Mouse (Mus musculus) forebrain, embryonic 13.5 days (tissue): Measurements from ENCODE around the gene Tssk6. TPM values are rescaled to one million over a fixed set of nuclear protein-coding genes. Genes with fewer than 3 reads are reported as not detected.

Source experiments
- ATAC-seq: fragments of 200-750 bp; cut with Nextera tagmentation; 2 replicates; pipeline ENCODE4 v1.8.0; 2017
- H3K27ac ChIP-seq: fragments of 300-500 bp; sonication (generic); 2 replicates; pipeline ENCODE4 v1.5.1; 2015; ENCODE audit warnings: inconsistent platforms, mild to moderate bottlenecking, moderate library complexity
- H3K27me3 ChIP-seq: fragments of 300-500 bp; sonication (generic); 2 replicates; pipeline ENCODE4 v1.6.1; 2015; ENCODE audit warnings: mild to moderate bottlenecking, inconsistent platforms
- H3K36me3 ChIP-seq: fragments of 300-500 bp; sonication (generic); 2 replicates; pipeline ENCODE4 v1.6.1; 2015; ENCODE audit warnings: mild to moderate bottlenecking, inconsistent platforms; ENCODE audit not compliant: poor library complexity, severe bottlenecking
- H3K4me1 ChIP-seq: fragments of 300-500 bp; sonication (generic); 2 replicates; pipeline ENCODE4 v1.6.1; 2015; ENCODE audit warnings: inconsistent platforms
- H3K4me2 ChIP-seq: fragments of 300-500 bp; sonication (generic); 2 replicates; pipeline ENCODE4 v1.6.1; 2015; ENCODE audit warnings: inconsistent platforms, mild to moderate bottlenecking, moderate library complexity
- H3K4me3 ChIP-seq: fragments of 300-500 bp; sonication (generic); 2 replicates; pipeline ENCODE4 v1.5.1; 2015; ENCODE audit warnings: mild to moderate bottlenecking, inconsistent platforms
- H3K9ac ChIP-seq: fragments of 300-500 bp; sonication (generic); 2 replicates; pipeline ENCODE4 v1.6.1; 2015; ENCODE audit warnings: mild to moderate bottlenecking, inconsistent platforms
- H3K9me3 ChIP-seq: fragments of 300-500 bp; sonication (generic); replicated peaks from 2 replicates; pipeline ENCODE4 v1.6.1; 2016; ENCODE audit warnings: inconsistent platforms
- WGBS: fragments of 180-500 bp; shearing (Covaris S2); methylation state at CpG from one replicate; pipeline ENCODE4 v1.1.7; 2015; 5-methylcytosine and 5-hydroxymethylcytosine counted together
- polyA plus RNA-seq: library from polyadenylated mRNA; unstranded; fragments of >200 nt; fragmentation: Nextera tagmentation; extraction: Ambion mirVana; gene quantifications from 2 replicates; pipeline ENCODE4 v1.2.1, GENCODE M21; 2015

Gene Tssk6
- 2.5 and 3.4 TPM in 2 replicates for polyA plus RNA-seq

- Histone ChIP-seq H3K36me3 (peaks cover 12% of the 10 kb centered on the region), H3K27ac (peak within 1 kb of the TSS; percentile 90), H3K9me3 (no peaks in the 10 kb centered on the region), H3K9ac (peak within 1 kb of the TSS; percentile 77), H3K27me3 (no peaks in the 10 kb centered on the region), H3K4me2 (peak within 1 kb of the TSS; percentile 96), H3K4me1 (peaks cover 50% of the 10 kb centered on the region), H3K4me3 (peak within 1 kb of the TSS; percentile 61)
- ATAC-seq: peak; percentile 2
- 8% methylated on average over 89 of the region's 89 CpGs for WGBS
Measured at GRCm38 (mm10) chr8:69902163-69903062, at the start of gene Tssk6, which contains the start of the genes Ndufa13 and Yjefn3. Gene Tssk6 (plus strand): TSS chr8:69902184. Gene Ndufa13 (minus strand): TSS chr8:69902558. Gene Yjefn3 (minus strand): TSS chr8:69902712.

DNA sequence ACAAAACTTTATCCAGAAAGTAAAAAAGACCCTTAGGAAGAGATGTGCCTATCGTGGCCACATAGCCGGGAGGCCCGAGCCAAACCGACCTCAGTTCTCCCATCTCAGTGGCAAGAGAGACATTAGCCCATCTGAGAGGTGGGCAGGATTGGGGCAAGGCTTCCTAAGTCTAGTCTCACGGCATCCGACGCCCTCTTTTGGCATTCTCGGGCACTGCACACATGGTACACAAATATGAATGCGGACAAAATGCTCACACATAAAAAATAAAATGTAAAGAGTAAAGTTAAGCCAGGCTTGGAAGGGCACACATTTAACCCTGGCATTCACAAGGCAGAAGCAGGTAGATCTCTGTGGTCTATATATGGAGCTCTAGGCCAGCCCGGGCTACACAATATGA is 48.1 kb upstream of the Tssk6 start:
- Histone ChIP-seq H3K9ac (no peak overlapping the region), H3K4me3 (no peak overlapping the region), H3K9me3 (no peaks in the 10 kb centered on the region), H3K36me3 (peaks cover 21% of the 10 kb centered on the region), H3K27ac (no peak overlapping the region), H3K27me3 (no peaks in the 10 kb centered on the region), H3K4me2 (no peak overlapping the region), H3K4me1 (no peaks in the 10 kb centered on the region)
- 95% methylated on average over 10 of the region's 10 CpGs for WGBS
- ATAC-seq: no peak

- ATAC-seq: no peak
- 61% methylated on average over 4 of the region's 4 CpGs for WGBS
Measured at GRCm38 (mm10) chr8:69860807-69861206, 41.2 kb upstream of the Tssk6 start.

GRCm38 (mm10) chr8:69861251-69861650 is 40.7 kb upstream of the Tssk6 start:
- no peaks in the 10 kb centered on the region for H3K4me1 ChIP-seq
- no peak overlapping the region for H3K9ac ChIP-seq
- H3K27me3 ChIP-seq: no peaks in the 10 kb centered on the region
- H3K9me3 ChIP-seq: no peaks in the 10 kb centered on the region
- no peak overlapping the region for H3K4me2 ChIP-seq
- ATAC-seq: no peak
- no peak overlapping the region for H3K4me3 ChIP-seq
- 68% methylated on average over 2 of the region's 2 CpGs for WGBS
- H3K36me3 ChIP-seq: peaks cover 48% of the 10 kb centered on the region
- H3K27ac ChIP-seq: no peak overlapping the region

More at GRCm38 (mm10) chr8:69860807-69861206, 41.2 kb upstream of the Tssk6 start:
- no peak overlapping the region for H3K9ac ChIP-seq
- no peaks in the 10 kb centered on the region for H3K4me1 ChIP-seq
- no peaks in the 10 kb centered on the region for H3K9me3 ChIP-seq
- no peaks in the 10 kb centered on the region for H3K27me3 ChIP-seq
- H3K36me3 ChIP-seq: peaks cover 48% of the 10 kb centered on the region
- H3K27ac ChIP-seq: no peak overlapping the region
- no peak overlapping the region for H3K4me2 ChIP-seq
- no peak overlapping the region for H3K4me3 ChIP-seq

- ATAC-seq: no peak
- H3K27me3 ChIP-seq: no peaks in the 10 kb centered on the region
- H3K4me1 ChIP-seq: no peaks in the 10 kb centered on the region
- peak overlapping the region; percentile 21; the same call in 1 of the 2 replicates for H3K9ac ChIP-seq
- no peak overlapping the region for H3K4me2 ChIP-seq
- H3K9me3 ChIP-seq: no peaks in the 10 kb centered on the region
- H3K36me3 ChIP-seq: peaks cover 45% of the 10 kb centered on the region
- no peak overlapping the region for H3K4me3 ChIP-seq
- 91% methylated on average over 5 of the region's 5 CpGs for WGBS
- no peak overlapping the region for H3K27ac ChIP-seq
Measured at GRCm38 (mm10) chr8:69863387-69864020, 38.5 kb upstream of the Tssk6 start.

GRCm38 (mm10) chr8:69864180-69864579 is 37.8 kb upstream of the Tssk6 start:
- peaks cover 40% of the 10 kb centered on the region for H3K36me3 ChIP-seq
- H3K4me1 ChIP-seq: no peaks in the 10 kb centered on the region
- H3K27ac ChIP-seq: no peak overlapping the region
- H3K4me2 ChIP-seq: no peak overlapping the region
- ATAC-seq: no peak
- no peaks in the 10 kb centered on the region for H3K27me3 ChIP-seq
- H3K4me3 ChIP-seq: no peak overlapping the region
- 80% methylated on average over 5 of the region's 5 CpGs for WGBS
- H3K9ac ChIP-seq: 0 out of 2 replicates have a peak overlapping the region, but pooled peaks have one; percentile 21
- H3K9me3 ChIP-seq: no peaks in the 10 kb centered on the region

- ATAC-seq: no peak
- no peak overlapping the region for H3K27ac ChIP-seq
- H3K36me3 ChIP-seq: peaks cover 48% of the 10 kb centered on the region
- no peak overlapping the region for H3K4me3 ChIP-seq
- WGBS: 77% methylated on average over 5 of the region's 5 CpGs
- H3K27me3 ChIP-seq: no peaks in the 10 kb centered on the region
- no peaks in the 10 kb centered on the region for H3K4me1 ChIP-seq
- no peaks in the 10 kb centered on the region for H3K9me3 ChIP-seq
- H3K4me2 ChIP-seq: no peak overlapping the region
- no peak overlapping the region for H3K9ac ChIP-seq
Measured at GRCm38 (mm10) chr8:69867696-69868326, 34.2 kb upstream of the Tssk6 start.

DNA sequence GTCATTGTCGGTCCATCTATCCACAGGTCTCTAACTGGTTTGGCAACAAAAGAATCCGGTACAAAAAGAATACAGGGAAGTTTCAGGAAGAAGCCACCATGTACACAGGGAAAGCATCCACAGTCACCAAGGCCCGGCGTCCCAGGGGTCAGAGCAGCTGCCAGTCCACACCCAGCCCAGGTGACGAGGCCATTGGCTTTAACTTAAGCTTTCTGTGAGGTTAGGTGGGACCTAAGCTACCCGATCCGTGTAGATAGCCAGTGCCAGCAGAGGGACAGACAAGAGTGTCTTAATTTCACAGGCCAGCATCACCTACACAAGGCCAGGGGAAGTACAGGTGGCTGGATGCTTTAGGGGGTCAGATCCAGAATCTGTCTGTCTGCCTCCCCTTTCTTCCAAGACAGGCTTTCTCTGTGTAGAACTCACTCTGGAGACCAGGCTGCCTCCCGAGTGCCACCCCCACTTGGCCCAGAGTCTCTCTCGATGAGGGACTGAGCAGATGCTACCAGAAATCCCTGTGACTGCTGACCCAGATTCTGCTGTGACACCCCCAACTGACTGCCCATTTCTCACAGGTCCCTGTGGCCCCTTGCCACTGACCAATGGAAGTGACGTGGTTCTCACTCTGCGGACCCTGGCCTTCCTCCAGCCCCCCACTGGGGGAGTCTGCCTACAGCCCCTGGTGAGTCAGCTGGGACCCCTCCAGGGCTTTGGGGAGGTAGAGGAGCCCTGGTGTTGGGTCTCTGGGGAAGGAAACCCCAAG is 31.8 kb upstream of the Tssk6 start:
- Histone ChIP-seq H3K9ac (no peak overlapping the region), H3K36me3 (peaks cover 38% of the 10 kb centered on the region)
- no peak for ATAC-seq

GRCm38 (mm10) chr8:69870907-69871306 is 31.1 kb upstream of the Tssk6 start:
- H3K9ac ChIP-seq: no peak overlapping the region
- H3K4me2 ChIP-seq: no peak overlapping the region
- no peak for ATAC-seq
- H3K4me1 ChIP-seq: no peaks in the 10 kb centered on the region
- peaks cover 36% of the 10 kb centered on the region for H3K36me3 ChIP-seq
- H3K27ac ChIP-seq: no peak overlapping the region
- H3K9me3 ChIP-seq: no peaks in the 10 kb centered on the region
- H3K27me3 ChIP-seq: no peaks in the 10 kb centered on the region
- no peak overlapping the region for H3K4me3 ChIP-seq
- 89% methylated on average over 6 of the region's 6 CpGs for WGBS

More for the DNA sequence above, 31.8 kb upstream of the Tssk6 start:
- Histone ChIP-seq H3K27me3 (no peaks in the 10 kb centered on the region), H3K4me2 (no peak overlapping the region), H3K4me1 (no peaks in the 10 kb centered on the region), H3K27ac (no peak overlapping the region), H3K4me3 (no peak overlapping the region), H3K9me3 (no peaks in the 10 kb centered on the region)
- 89% methylated on average over 11 of the region's 11 CpGs for WGBS

- H3K27me3 ChIP-seq: peaks cover 24% of the 10 kb centered on the region
- no peak overlapping the region for H3K27ac ChIP-seq
- no peaks in the 10 kb centered on the region for H3K4me1 ChIP-seq
- H3K9ac ChIP-seq: no peak overlapping the region
- ATAC-seq: no peak
- 13% methylated on average over 9 of the region's 9 CpGs for WGBS
- no peaks in the 10 kb centered on the region for H3K9me3 ChIP-seq
- peaks cover 36% of the 10 kb centered on the region for H3K36me3 ChIP-seq
- H3K4me3 ChIP-seq: no peak overlapping the region
- H3K4me2 ChIP-seq: no peak overlapping the region
Measured at GRCm38 (mm10) chr8:69874155-69874554, 27.8 kb upstream of the Tssk6 start.

DNA sequence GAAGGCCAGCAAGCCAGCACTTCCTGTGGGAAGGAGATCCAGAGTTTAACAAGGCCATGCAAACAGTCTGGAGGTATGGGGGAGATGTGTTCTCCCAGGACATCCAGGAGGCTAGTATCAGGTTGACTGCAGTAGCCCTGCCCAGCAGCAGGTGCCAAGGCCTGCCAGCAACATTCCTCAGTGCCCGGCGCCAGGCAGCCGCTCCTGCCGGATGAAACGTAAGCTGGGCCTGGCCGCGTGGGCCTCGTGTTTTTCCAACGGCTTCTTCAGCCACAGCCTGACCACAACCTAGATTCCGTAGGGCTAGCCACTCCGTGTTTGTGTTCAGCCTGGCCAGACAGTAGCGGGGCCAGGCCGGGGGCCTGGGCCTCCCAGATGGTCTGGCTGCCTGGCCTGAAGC is 27.3 kb upstream of the Tssk6 start:
- peaks cover 29% of the 10 kb centered on the region for H3K27me3 ChIP-seq
- peaks cover 36% of the 10 kb centered on the region for H3K36me3 ChIP-seq
- H3K4me3 ChIP-seq: no peak overlapping the region
- H3K4me1 ChIP-seq: no peaks in the 10 kb centered on the region
- H3K9me3 ChIP-seq: no peaks in the 10 kb centered on the region
- no peak overlapping the region for H3K4me2 ChIP-seq
- no peak for ATAC-seq
- 88% methylated on average over 13 of the region's 13 CpGs for WGBS
- no peak overlapping the region for H3K9ac ChIP-seq
- no peak overlapping the region for H3K27ac ChIP-seq
